Comparison of ENCODE assay signal across 8 mouse cellular contexts in genomic region chr12:69371421-69371853, GRCm38 (mm10). TPM values are rescaled to one million over a fixed set of nuclear protein-coding genes. Genes with fewer than 3 reads are reported as not detected.
DNase-seq lines count a peak whose midpoint lies in the region; ATAC-seq lines count a peak whose summit lies in the region.

No protein-coding gene starts in this region.

- peak overlapping the region; percentile 87 for H3K4me2 ChIP-seq in heart, embryonic 11.5 days
- peak overlapping the region; percentile 54 for H3K4me2 ChIP-seq in forebrain, embryonic 15.5 days (replicated peaks)
- peak overlapping the region; percentile 95 for H3K4me2 ChIP-seq in liver, embryonic 11.5 days

- no peak for DNase-seq in heart, postnatal 25 days (ENCODE audit: low spot score)
- DNase-seq in R1 (ENCODE audit: low read depth, low spot score): peak; percentile 90
- DNase-seq in liver, embryonic 11.5 days (ENCODE audit: low spot score): no peak
- no peak for DNase-seq in adrenal gland, adult (ENCODE audit: inconsistent age in 2 of 2, low spot score in 1 of 2)
- DNase-seq in left cerebral cortex, adult 18-20 months (ENCODE audit: low spot score in 2 of 2): no peak

- H3K4me1 ChIP-seq in heart, embryonic 11.5 days (ENCODE audit: control insufficient read depth, insufficient read depth, low read length): peaks cover 9% of the 10 kb centered on the region
- peaks cover 31% of the 10 kb centered on the region for H3K4me1 ChIP-seq in forebrain, embryonic 15.5 days
- peaks cover 10% of the 10 kb centered on the region for H3K4me1 ChIP-seq in liver, embryonic 11.5 days (replicated peaks; ENCODE audit: control insufficient read depth, insufficient read depth, low read length)

- ATAC-seq in heart, embryonic 11.5 days (replicated peaks; ENCODE audit: insufficient number of reproducible peaks, low FRiP score, low TSS enrichment): peak; percentile 81
- peak; percentile 92 for ATAC-seq in forebrain, embryonic 15.5 days (replicated peaks)
- ATAC-seq in liver, embryonic 11.5 days (replicated peaks; ENCODE audit: low FRiP score): peak; percentile 70
- peak; percentile 59 for ATAC-seq in neutrophil, adult 5-6 weeks (ENCODE audit: extremely low read depth, insufficient number of reproducible peaks, low FRiP score, poor library complexity, severe bottlenecking)

- no peaks in the 10 kb centered on the region for H3K36me3 ChIP-seq in heart, embryonic 11.5 days (ENCODE audit: control insufficient read depth, insufficient read depth, low read length)
- H3K36me3 ChIP-seq in forebrain, embryonic 15.5 days: peaks cover 2% of the 10 kb centered on the region; the same call in 1 of the 2 replicates
- H3K36me3 ChIP-seq in liver, embryonic 11.5 days (ENCODE audit: control insufficient read depth, insufficient read depth, low read length): peaks cover 2% of the 10 kb centered on the region

- no peaks in the 10 kb centered on the region for H3K9me3 ChIP-seq in heart, embryonic 11.5 days (replicated peaks; ENCODE audit: control insufficient read depth, low read length)
- no peaks in the 10 kb centered on the region for H3K9me3 ChIP-seq in forebrain, embryonic 15.5 days
- H3K9me3 ChIP-seq in liver, embryonic 11.5 days (ENCODE audit: control insufficient read depth, low read length): no peaks in the 10 kb centered on the region

- H3K27me3 ChIP-seq in heart, embryonic 11.5 days (ENCODE audit: control insufficient read depth, insufficient read depth, low read length): no peaks in the 10 kb centered on the region
- no peaks in the 10 kb centered on the region for H3K27me3 ChIP-seq in forebrain, embryonic 15.5 days
- no peaks in the 10 kb centered on the region for H3K27me3 ChIP-seq in liver, embryonic 11.5 days (replicated peaks; ENCODE audit: control insufficient read depth, insufficient read depth, low read length)

- peak overlapping the region; percentile 90 for H3K4me3 ChIP-seq in heart, embryonic 11.5 days (ENCODE audit: low read depth, low read length)
- H3K4me3 ChIP-seq in forebrain, embryonic 15.5 days: peak overlapping the region; percentile 82
- peak overlapping the region; percentile 96 for H3K4me3 ChIP-seq in liver, embryonic 11.5 days (ENCODE audit: low read depth, low read length)

- WGBS in heart, embryonic 11.5 days (ENCODE audit: insufficient replicate concordance): under 1% methylated on average over 24 of the region's 24 CpGs
- WGBS in forebrain, embryonic 15.5 days: under 1% methylated on average over 24 of the region's 24 CpGs
- WGBS in liver, embryonic 11.5 days: under 1% methylated on average over 24 of the region's 24 CpGs

- peak overlapping the region; percentile 97 for H3K27ac ChIP-seq in heart, embryonic 11.5 days (ENCODE audit: low read depth, low read length)
- peak overlapping the region; percentile 93 for H3K27ac ChIP-seq in forebrain, embryonic 15.5 days (replicated peaks)
- H3K27ac ChIP-seq in liver, embryonic 11.5 days (ENCODE audit: low read depth, low read length): peak overlapping the region; percentile 92

- intact Hi-C loops in heart, postnatal 25 days (cut with DNase I): loop anchor here (5.0 kb wide), 2 partner anchors 91 to 126 kb away; no protein-coding TSS in a partner anchor

- H3K9ac ChIP-seq in heart, embryonic 11.5 days (ENCODE audit: low read depth, low read length): peak overlapping the region; percentile 98
- peak overlapping the region; percentile 74 for H3K9ac ChIP-seq in forebrain, embryonic 15.5 days (replicated peaks)
- peak overlapping the region; percentile 99 for H3K9ac ChIP-seq in liver, embryonic 11.5 days (ENCODE audit: low read depth, low read length)

RNA-seq across cellular contexts. Expression of gene Arf6, which starts 0.5 kb away (rescaled TPM):
- 38.0 and 41.6 TPM in 2 replicates for polyA plus RNA-seq in heart, embryonic 11.5 days (2014; fragmentation: Nextera tagmentation; extraction: Ambion mirVana)
- total RNA-seq in heart, postnatal 25 days (2021): 10 to 100 TPM; 40.5 to 43.7 TPM
- polyA plus RNA-seq in forebrain, embryonic 15.5 days (2015; fragmentation: Nextera tagmentation; extraction: Ambion mirVana): 32.1 and 33.0 TPM in 2 replicates
- polyA plus RNA-seq in liver, embryonic 11.5 days (2014; fragmentation: Nextera tagmentation; extraction: Ambion mirVana): 65.1 and 68.1 TPM in 2 replicates
- 210 and 221 TPM in 2 replicates for total RNA-seq in neutrophil, adult 5-6 weeks (2017)
- 10 to 100 TPM; 56.6 to 57.9 TPM for total RNA-seq in left cerebral cortex, adult 18-20 months (2021)

RNA-seq across cellular contexts. Expression of gene Gm9887, which starts 0.8 kb away (rescaled TPM):
- 1.3 and 1.5 TPM in 2 replicates for polyA plus RNA-seq in heart, embryonic 11.5 days (2014; fragmentation: Nextera tagmentation; extraction: Ambion mirVana)
- under 1 TPM; 0.60 to 0.61 TPM for total RNA-seq in heart, postnatal 25 days (2021)
- 1.0 and 1.1 TPM in 2 replicates for polyA plus RNA-seq in forebrain, embryonic 15.5 days (2015; fragmentation: Nextera tagmentation; extraction: Ambion mirVana)
- polyA plus RNA-seq in liver, embryonic 11.5 days (2014; fragmentation: Nextera tagmentation; extraction: Ambion mirVana): 1.3 and 1.7 TPM in 2 replicates
- total RNA-seq in neutrophil, adult 5-6 weeks (2017): 1.8 and 3.6 TPM in 2 replicates
- under 1 TPM; 0.65 to 0.80 TPM for total RNA-seq in left cerebral cortex, adult 18-20 months (2021)

RNA-seq across cellular contexts. Expression of gene Nemf, which starts 14.5 kb away (rescaled TPM):
- 62.1 and 69.9 TPM in 2 replicates for polyA plus RNA-seq in heart, embryonic 11.5 days (2014; fragmentation: Nextera tagmentation; extraction: Ambion mirVana)
- 10 to 100 TPM; 24.0 to 24.4 TPM for total RNA-seq in heart, postnatal 25 days (2021)
- polyA plus RNA-seq in forebrain, embryonic 15.5 days (2015; fragmentation: Nextera tagmentation; extraction: Ambion mirVana): 91.3 and 91.8 TPM in 2 replicates
- 74.7 and 81.7 TPM in 2 replicates for polyA plus RNA-seq in liver, embryonic 11.5 days (2014; fragmentation: Nextera tagmentation; extraction: Ambion mirVana)
- 159 and 188 TPM in 2 replicates for total RNA-seq in neutrophil, adult 5-6 weeks (2017)
- 10 to 100 TPM; 47.3 to 49.0 TPM for total RNA-seq in left cerebral cortex, adult 18-20 months (2021)
